Mouse (Mus musculus) midbrain, embryonic 13.5 days (tissue): ENCODE results near the gene Rell1. TPM values are rescaled to one million over a fixed set of nuclear protein-coding genes. Genes with fewer than 3 reads are reported as not detected.

ENCODE experiments used
- ATAC-seq: fragments of 200-750 bp; cut with Nextera tagmentation; 2 replicates; pipeline ENCODE4 v1.8.0; 2017; ENCODE audit warnings: mild to moderate bottlenecking, moderate TSS enrichment, moderate library complexity
- H3K27ac ChIP-seq: fragments of 300-500 bp; sonication (generic); 2 replicates; pipeline ENCODE4 v1.5.1; 2015; ENCODE audit warnings: inconsistent platforms, mild to moderate bottlenecking, moderate library complexity
- H3K27me3 ChIP-seq: fragments of 300-500 bp; sonication (generic); 2 replicates; pipeline ENCODE4 v1.6.1; 2015; ENCODE audit warnings: mild to moderate bottlenecking, inconsistent platforms
- H3K36me3 ChIP-seq: fragments of 300-500 bp; sonication (generic); 2 replicates; pipeline ENCODE4 v1.6.1; 2015; ENCODE audit warnings: mild to moderate bottlenecking, inconsistent platforms
- H3K4me1 ChIP-seq: fragments of 300-500 bp; sonication (generic); replicated peaks from 2 replicates; pipeline ENCODE4 v1.6.1; 2015; ENCODE audit warnings: inconsistent platforms
- H3K4me2 ChIP-seq: fragments of 300-500 bp; sonication (generic); replicated peaks from 2 replicates; pipeline ENCODE4 v1.6.1; 2015; ENCODE audit warnings: moderate library complexity, mild to moderate bottlenecking, inconsistent platforms
- H3K4me3 ChIP-seq: fragments of 300-500 bp; sonication (generic); replicated peaks from 2 replicates; pipeline ENCODE4 v1.5.1; 2015; ENCODE audit warnings: mild to moderate bottlenecking, inconsistent platforms
- H3K9ac ChIP-seq: fragments of 300-500 bp; sonication (generic); replicated peaks from 2 replicates; pipeline ENCODE4 v1.6.1; 2015; ENCODE audit warnings: mild to moderate bottlenecking, inconsistent platforms
- H3K9me3 ChIP-seq: fragments of 300-500 bp; sonication (generic); 2 replicates; pipeline ENCODE4 v1.6.1; 2016; ENCODE audit warnings: mild to moderate bottlenecking, inconsistent platforms
- WGBS: fragments of 180-500 bp; shearing (Covaris S2); methylation state at CpG from one replicate; pipeline ENCODE4 v1.1.7; 2015; 5-methylcytosine and 5-hydroxymethylcytosine counted together
- polyA plus RNA-seq: library from polyadenylated mRNA; unstranded; fragments of >200 nt; fragmentation: Nextera tagmentation; extraction: Ambion mirVana; gene quantifications from 2 replicates; pipeline ENCODE4 v1.2.1, GENCODE M21; 2015

Gene Rell1
- polyA plus RNA-seq, 1 experiment from 2014 or later: 10.2 TPM

DNA sequence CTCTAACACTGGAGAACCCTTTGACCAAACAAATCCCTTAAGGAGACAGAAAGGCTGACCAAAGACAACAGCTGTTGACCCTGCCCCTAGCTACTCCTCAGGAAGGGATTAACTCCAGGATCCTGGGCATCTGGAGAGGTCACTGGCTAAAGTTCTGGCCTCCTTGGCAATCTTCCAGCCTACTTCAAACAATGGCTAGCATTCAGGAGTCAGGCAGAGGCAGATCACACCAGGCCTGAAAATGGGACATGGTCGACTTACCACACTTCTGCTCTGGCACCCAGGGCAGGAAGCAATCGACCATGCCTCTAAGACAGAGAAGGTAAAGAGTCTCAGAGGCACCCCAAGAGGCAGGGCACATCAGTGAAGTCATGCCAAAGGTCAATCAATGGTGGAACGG, 19.5 kb downstream of the Rell1 start:
- H3K4me1 ChIP-seq: peaks cover 7% of the 10 kb centered on the region; the same call in 1 of the 2 replicates
- WGBS: 12% methylated on average over 3 of the region's 3 CpGs

GRCm38 (mm10) chr5:63947526-63947925, 21.2 kb downstream of the Rell1 start:
- Histone ChIP-seq H3K4me3 (no peak overlapping the region), H3K4me2 (no peak overlapping the region), H3K9ac (no peak overlapping the region), H3K36me3 (no peaks in the 10 kb centered on the region), H3K9me3 (no peaks in the 10 kb centered on the region), H3K27ac (no peak overlapping the region), H3K4me1 (peaks cover 7% of the 10 kb centered on the region; the same call in 1 of the 2 replicates), H3K27me3 (no peaks in the 10 kb centered on the region)
- no peak for ATAC-seq
- 50% methylated on average over 8 of the region's 8 CpGs for WGBS

More for the DNA sequence above, 19.5 kb downstream of the Rell1 start:
- Histone ChIP-seq H3K36me3 (no peaks in the 10 kb centered on the region), H3K9ac (no peak overlapping the region), H3K4me3 (no peak overlapping the region), H3K4me2 (no peak overlapping the region), H3K27me3 (no peaks in the 10 kb centered on the region), H3K9me3 (no peaks in the 10 kb centered on the region), H3K27ac (no peak overlapping the region)
- no peak for ATAC-seq

- no peaks in the 10 kb centered on the region for H3K4me1 ChIP-seq
- H3K4me3 ChIP-seq: no peak overlapping the region
- H3K9ac ChIP-seq: no peak overlapping the region
- WGBS: 94% methylated on average over 9 of the region's 9 CpGs
- no peaks in the 10 kb centered on the region for H3K9me3 ChIP-seq
- H3K4me2 ChIP-seq: no peak overlapping the region
- ATAC-seq: no peak
- no peaks in the 10 kb centered on the region for H3K36me3 ChIP-seq
- H3K27me3 ChIP-seq: no peaks in the 10 kb centered on the region
- no peak overlapping the region for H3K27ac ChIP-seq
These were observed 25.4 kb downstream of the Rell1 start for GRCm38 (mm10) chr5:63943291-63943690.

GRCm38 (mm10) chr5:63941891-63942290, 26.8 kb downstream of the Rell1 start:
- 85% methylated on average over 5 of the region's 5 CpGs for WGBS
- H3K4me3 ChIP-seq: no peak overlapping the region

GRCm38 (mm10) chr5:63938575-63938974, 30.1 kb downstream of the Rell1 start:
- H3K27ac ChIP-seq: no peak overlapping the region
- H3K9me3 ChIP-seq: no peaks in the 10 kb centered on the region
- no peaks in the 10 kb centered on the region for H3K36me3 ChIP-seq
- no peak overlapping the region for H3K4me3 ChIP-seq
- 60% methylated on average over 4 of the region's 4 CpGs for WGBS
- H3K4me2 ChIP-seq: no peak overlapping the region
- H3K9ac ChIP-seq: no peak overlapping the region
- no peaks in the 10 kb centered on the region for H3K4me1 ChIP-seq
- H3K27me3 ChIP-seq: no peaks in the 10 kb centered on the region
- no peak for ATAC-seq

More at GRCm38 (mm10) chr5:63941891-63942290, 26.8 kb downstream of the Rell1 start:
- Histone ChIP-seq H3K36me3 (no peaks in the 10 kb centered on the region), H3K9me3 (no peaks in the 10 kb centered on the region), H3K9ac (no peak overlapping the region), H3K27me3 (no peaks in the 10 kb centered on the region), H3K4me2 (no peak overlapping the region), H3K27ac (no peak overlapping the region), H3K4me1 (no peaks in the 10 kb centered on the region)
- ATAC-seq: no peak

- H3K9ac ChIP-seq: no peak overlapping the region
- H3K4me2 ChIP-seq: no peak overlapping the region
- 63% methylated on average over 6 of the region's 6 CpGs for WGBS
- H3K27me3 ChIP-seq: no peaks in the 10 kb centered on the region
- no peaks in the 10 kb centered on the region for H3K9me3 ChIP-seq
- ATAC-seq: no peak
- H3K4me1 ChIP-seq: peaks cover 4% of the 10 kb centered on the region; the same call in 1 of the 2 replicates
- no peak overlapping the region for H3K27ac ChIP-seq
- H3K36me3 ChIP-seq: no peaks in the 10 kb centered on the region
- H3K4me3 ChIP-seq: no peak overlapping the region
These were observed 32.0 kb downstream of the Rell1 start for GRCm38 (mm10) chr5:63936740-63937139.

DNA sequence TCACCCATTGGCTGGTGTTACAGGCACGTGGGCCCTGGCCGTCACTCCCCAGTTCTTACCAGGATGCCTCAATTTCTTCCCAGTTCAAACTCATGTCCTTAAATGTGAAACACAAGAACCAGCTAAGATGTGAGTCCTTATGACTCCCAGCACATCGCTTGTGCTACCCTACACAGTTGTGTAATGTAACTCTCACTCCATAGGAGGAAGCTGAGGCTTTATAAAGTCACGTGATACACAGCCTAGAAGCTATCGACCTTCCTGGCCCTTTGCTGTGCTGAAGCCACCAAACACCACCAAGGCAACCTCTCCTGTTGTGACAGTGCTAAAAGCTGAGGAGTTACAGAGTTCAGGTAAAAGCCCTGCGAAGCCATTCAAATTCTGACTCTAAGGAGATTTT, 33.1 kb downstream of the Rell1 start:
- no peak overlapping the region for H3K9ac ChIP-seq
- no peak overlapping the region for H3K27ac ChIP-seq
- H3K4me2 ChIP-seq: no peak overlapping the region
- ATAC-seq: no peak
- H3K4me1 ChIP-seq: peaks cover 4% of the 10 kb centered on the region; the same call in 1 of the 2 replicates
- H3K36me3 ChIP-seq: no peaks in the 10 kb centered on the region
- H3K27me3 ChIP-seq: no peaks in the 10 kb centered on the region
- 95% methylated on average over 6 of the region's 6 CpGs for WGBS
- no peak overlapping the region for H3K4me3 ChIP-seq
- H3K9me3 ChIP-seq: no peaks in the 10 kb centered on the region

DNA sequence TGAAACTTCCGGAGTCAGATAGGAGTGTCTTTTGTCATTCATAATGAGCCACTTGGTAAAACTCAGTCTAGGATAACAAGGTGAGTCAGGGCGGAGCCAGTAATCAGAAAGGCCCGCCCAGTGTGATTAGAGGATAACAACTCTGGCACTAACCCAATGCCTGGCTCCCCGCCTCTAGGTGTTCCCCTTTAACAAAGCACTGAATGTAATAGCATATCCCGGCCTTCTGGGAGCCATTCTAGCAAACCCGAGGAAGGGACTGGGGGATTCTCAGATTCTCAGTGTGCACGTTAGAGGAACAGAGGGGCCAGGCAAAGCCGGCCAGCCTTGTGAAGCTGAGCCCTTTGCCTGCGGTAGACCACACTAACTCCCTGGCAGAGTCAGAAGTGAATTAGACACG, 35.9 kb downstream of the Rell1 start:
- whole genome bisulfite sequencing: 49% methylated on average over 10 of the region's 10 CpGs
- Histone ChIP-seq H3K9me3 (no peaks in the 10 kb centered on the region), H3K9ac (no peak overlapping the region), H3K4me3 (no peak overlapping the region), H3K4me2 (no peak overlapping the region), H3K27ac (no peak overlapping the region), H3K4me1 (peaks cover 4% of the 10 kb centered on the region; the same call in 1 of the 2 replicates), H3K36me3 (peaks cover 8% of the 10 kb centered on the region), H3K27me3 (no peaks in the 10 kb centered on the region)
- no peak for ATAC-seq

- no peaks in the 10 kb centered on the region for H3K27me3 ChIP-seq
- no peak overlapping the region for H3K4me3 ChIP-seq
- no peak overlapping the region for H3K4me2 ChIP-seq
- H3K27ac ChIP-seq: no peak overlapping the region
- peaks cover 13% of the 10 kb centered on the region for H3K36me3 ChIP-seq
- peaks cover 4% of the 10 kb centered on the region; the same call in 1 of the 2 replicates for H3K4me1 ChIP-seq
- H3K9me3 ChIP-seq: no peaks in the 10 kb centered on the region
- H3K9ac ChIP-seq: no peak overlapping the region
- 74% methylated on average over 4 of the region's 4 CpGs for WGBS
- no peak for ATAC-seq
These were observed 37.8 kb downstream of the Rell1 start for GRCm38 (mm10) chr5:63930824-63931358.

- Histone ChIP-seq H3K27ac (no peak overlapping the region), H3K9me3 (no peaks in the 10 kb centered on the region), H3K4me2 (no peak overlapping the region), H3K36me3 (peaks cover 26% of the 10 kb centered on the region), H3K9ac (no peak overlapping the region), H3K4me3 (no peak overlapping the region), H3K4me1 (no peaks in the 10 kb centered on the region), H3K27me3 (no peaks in the 10 kb centered on the region)
- WGBS: 93% methylated on average over 14 of the region's 14 CpGs
- ATAC-seq: no peak
These were observed 43.6 kb downstream of the Rell1 start for GRCm38 (mm10) chr5:63925035-63925628.

DNA sequence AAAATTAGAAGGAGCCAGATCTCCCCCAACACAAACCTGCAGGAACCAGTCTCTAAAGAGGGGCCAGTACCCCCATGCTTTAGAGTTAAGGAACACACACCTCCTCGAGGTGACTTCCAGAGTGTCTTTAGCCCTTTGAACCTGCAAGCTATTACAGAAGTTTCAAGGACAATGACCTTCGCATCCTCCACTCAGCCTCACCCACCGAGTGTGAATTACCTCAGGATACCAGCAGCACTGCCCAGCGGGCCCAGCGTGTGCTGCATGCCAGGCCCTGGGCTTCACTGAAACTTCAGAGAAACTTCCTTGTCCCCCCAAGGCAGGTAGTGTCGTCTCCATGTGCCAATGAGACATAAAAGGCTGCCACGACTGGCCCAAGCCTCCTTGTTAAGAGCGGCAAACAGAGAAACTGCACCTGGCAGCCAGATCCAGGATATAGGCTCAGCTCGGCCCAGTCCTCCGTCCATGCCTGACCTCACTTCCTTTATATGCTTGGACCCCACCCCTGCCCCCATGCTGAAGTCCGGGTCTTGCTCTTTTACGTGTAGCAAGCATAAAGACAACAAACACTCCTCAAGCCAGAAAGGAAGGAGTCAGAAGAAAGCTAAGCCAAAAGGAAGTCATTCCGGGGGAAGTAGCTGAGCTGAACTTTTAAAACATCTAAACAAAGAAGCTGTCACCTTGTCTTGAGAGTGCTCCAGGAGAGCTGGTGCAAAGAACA, 45.2 kb downstream of the Rell1 start:
- Histone ChIP-seq H3K27ac (no peak overlapping the region), H3K9me3 (no peaks in the 10 kb centered on the region), H3K9ac (no peak overlapping the region), H3K36me3 (peaks cover 21% of the 10 kb centered on the region), H3K27me3 (no peaks in the 10 kb centered on the region), H3K4me1 (no peaks in the 10 kb centered on the region), H3K4me3 (no peak overlapping the region), H3K4me2 (no peak overlapping the region)
- no peak for ATAC-seq
- 85% methylated on average over 13 of the region's 13 CpGs for WGBS

- no peak for ATAC-seq
- Histone ChIP-seq H3K4me3 (no peak overlapping the region), H3K9me3 (no peaks in the 10 kb centered on the region), H3K4me2 (no peak overlapping the region), H3K27ac (no peak overlapping the region), H3K27me3 (no peaks in the 10 kb centered on the region), H3K36me3 (0 out of 2 replicates have a peak, but pooled peaks cover 4% of the 10 kb centered on the region), H3K9ac (no peak overlapping the region), H3K4me1 (no peaks in the 10 kb centered on the region)
- WGBS: 75% methylated on average over 4 of the region's 4 CpGs
These were observed 50.5 kb downstream of the Rell1 start for GRCm38 (mm10) chr5:63918201-63918600.
